In the genomic region with DNA sequence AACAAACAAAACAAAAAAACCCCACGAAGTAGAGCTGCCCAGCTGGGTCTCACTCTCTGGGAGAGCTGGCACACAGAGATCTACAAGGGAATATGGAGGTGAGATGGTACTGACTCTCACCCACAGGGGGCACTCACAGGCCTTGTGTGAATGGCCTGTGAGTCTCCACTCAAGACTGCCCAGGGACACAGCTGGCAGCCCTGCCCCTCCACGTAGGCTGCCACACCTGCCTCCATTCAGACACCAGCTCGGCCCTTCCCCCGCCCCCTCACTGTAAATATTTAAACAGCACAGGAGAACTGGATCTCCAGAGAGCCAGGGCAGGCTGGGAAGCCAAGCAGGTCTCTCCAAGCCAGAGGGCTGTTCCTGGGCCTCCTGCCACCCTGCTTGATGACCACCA, we compare ENCODE assay signal across 8 mouse cellular contexts. TPM values are rescaled to one million over a fixed set of nuclear protein-coding genes. Genes with fewer than 3 reads are reported as not detected.
A peak's percentile ranks its signal among the peaks of the same experiment; 100 is the strongest.
DNase-seq lines count a peak whose midpoint lies in the region; ATAC-seq lines count a peak whose summit lies in the region.
"Had no signal": no experiment of that assay in that cellular context is flagged by ENCODE, and none has a peak within 500 bp of the region (broad histone marks: within the 10 kb centered on the region; RNA-seq: fewer than 3 reads in every experiment).

No protein-coding gene starts in this region.

- ATAC-seq in midbrain, embryonic 14.5 days (ENCODE audit: low FRiP score, low TSS enrichment) = no peak; the same call in 1 of the 2 replicates
- peak; percentile 69 for ATAC-seq in intestine, embryonic 14.5 days (replicated peaks; ENCODE audit: low FRiP score, low TSS enrichment, low read depth)

- H3K27ac ChIP-seq in midbrain, embryonic 14.5 days (replicated peaks; ENCODE audit: low read depth, low read length) = no peak overlapping the region
- no peak overlapping the region for H3K27ac ChIP-seq in midbrain, embryonic 10.5 days (replicated peaks)
- H3K27ac ChIP-seq in intestine, embryonic 14.5 days (ENCODE audit: low read depth) = no peak overlapping the region
- H3K27ac ChIP-seq: limb, embryonic 12.5 days had no signal

- H3K9me3 ChIP-seq in midbrain, embryonic 14.5 days (ENCODE audit: control insufficient read depth, low read length) = no peaks in the 10 kb centered on the region
- H3K9me3 ChIP-seq in midbrain, embryonic 10.5 days (replicated peaks) = no peaks in the 10 kb centered on the region
- H3K9me3 ChIP-seq in intestine, embryonic 14.5 days (ENCODE audit: control insufficient read depth, low read length) = no peaks in the 10 kb centered on the region
- H3K9me3 ChIP-seq: limb, embryonic 12.5 days had no signal

- peaks cover 3% of the 10 kb centered on the region; the same call in 1 of the 2 replicates for H3K4me1 ChIP-seq in midbrain, embryonic 14.5 days (ENCODE audit: control insufficient read depth, insufficient read depth, low read length)
- H3K4me1 ChIP-seq in midbrain, embryonic 10.5 days = peaks cover 18% of the 10 kb centered on the region
- no peaks in the 10 kb centered on the region; the same call in 1 of the 2 replicates for H3K4me1 ChIP-seq in intestine, embryonic 14.5 days (replicated peaks; ENCODE audit: control insufficient read depth, insufficient read depth, low read length)

- 41% methylated on average over 4 of the region's 4 CpGs for WGBS in midbrain, embryonic 14.5 days
- 55% methylated on average over 4 of the region's 4 CpGs for WGBS in midbrain, embryonic 10.5 days
- WGBS in intestine, embryonic 14.5 days = 20% methylated on average over 4 of the region's 4 CpGs

- H3K4me3 ChIP-seq in midbrain, embryonic 14.5 days (replicated peaks; ENCODE audit: low read depth, low read length) = no peak overlapping the region
- H3K4me3 ChIP-seq in midbrain, embryonic 10.5 days = no peak overlapping the region
- H3K4me3 ChIP-seq in intestine, embryonic 14.5 days (ENCODE audit: low read depth, low read length) = no peak overlapping the region
- H3K4me3 ChIP-seq: limb, embryonic 12.5 days had no signal

- 0 out of 2 replicates have a peak, but pooled peaks cover 2% of the 10 kb centered on the region for H3K36me3 ChIP-seq in midbrain, embryonic 14.5 days (ENCODE audit: control insufficient read depth, insufficient read depth, low read length)
- H3K36me3 ChIP-seq in midbrain, embryonic 10.5 days = no peaks in the 10 kb centered on the region
- H3K36me3 ChIP-seq in intestine, embryonic 14.5 days (ENCODE audit: control insufficient read depth, insufficient read depth, low read length) = no peaks in the 10 kb centered on the region
- H3K36me3 ChIP-seq: limb, embryonic 12.5 days had no signal

- H3K27me3 ChIP-seq in midbrain, embryonic 14.5 days (ENCODE audit: control insufficient read depth, insufficient read depth, low read length) = no peaks in the 10 kb centered on the region
- peaks cover 36% of the 10 kb centered on the region for H3K27me3 ChIP-seq in midbrain, embryonic 10.5 days (ENCODE audit: low read depth, poor library complexity, severe bottlenecking)
- 0 out of 2 replicates have a peak, but pooled peaks cover 4% of the 10 kb centered on the region for H3K27me3 ChIP-seq in intestine, embryonic 14.5 days (replicated peaks; ENCODE audit: control insufficient read depth, insufficient read depth, low read length)

- peak; percentile 62 for DNase-seq in midbrain, embryonic 14.5 days
- no peak for DNase-seq in midbrain, embryonic 10.5 days (ENCODE audit: low spot score)
- peak; percentile 73 for DNase-seq in intestine, embryonic 14.5 days (ENCODE audit: low spot score)
- peak; percentile 84 to 85 for DNase-seq in kidney, postnatal 36 days
- DNase-seq in retina, embryonic 14.5 days (ENCODE audit: low spot score) = peak; percentile 66
- no peak for DNase-seq in heart, adult 11 months
- DNase-seq in adrenal gland, adult 18-20 months (ENCODE audit: low spot score in 2 of 2) = no peak

- H3K9ac ChIP-seq in midbrain, embryonic 14.5 days (replicated peaks; ENCODE audit: low read length) = no peak overlapping the region
- no peak overlapping the region for H3K9ac ChIP-seq in intestine, embryonic 14.5 days (ENCODE audit: low read length)
- H3K9ac ChIP-seq: limb, embryonic 12.5 days had no signal

- no peak overlapping the region for H3K4me2 ChIP-seq in midbrain, embryonic 14.5 days (ENCODE audit: low read length)
- no peak overlapping the region for H3K4me2 ChIP-seq in intestine, embryonic 14.5 days (ENCODE audit: low read length)
- H3K4me2 ChIP-seq: limb, embryonic 12.5 days had no signal

RNA-seq across cellular contexts. Expression of gene Sgsm1, which starts 14.8 kb away (rescaled TPM):
- 15.2 and 15.6 TPM in 2 replicates for polyA plus RNA-seq in midbrain, embryonic 14.5 days (2014; fragmentation: Nextera tagmentation; extraction: Ambion mirVana)
- polyA plus RNA-seq in midbrain, embryonic 10.5 days (2016; fragmentation: Nextera tagmentation; extraction: Ambion mirVana) = 16.0 and 16.3 TPM in 2 replicates
- polyA plus RNA-seq in intestine, embryonic 14.5 days (2014; fragmentation: Nextera tagmentation; extraction: Ambion mirVana) = 8.8 and 10.0 TPM in 2 replicates
- total RNA-seq in adrenal gland, adult 18-20 months (2021) = 10 to 100 TPM in 1 of 2 experiments, 1 to 10 TPM in 1; 8.8 to 12.2 TPM

Comparison
In these comparisons a context has a peak if more than half of its experiments do, and no peak if none do; other contexts are left out.
1. DNase-seq: peak in midbrain, embryonic 14.5 days (single experiment), intestine, embryonic 14.5 days (single experiment), kidney, postnatal 36 days (2 of 2) and retina, embryonic 14.5 days (single experiment); none in midbrain, embryonic 10.5 days (single experiment), heart, adult 11 months (single experiment) and adrenal gland, adult 18-20 months (0 of 2).